Mouse (Mus musculus) urinary bladder, adult 2 months (tissue): Measurements from ENCODE around the gene Adck1. TPM values are rescaled to one million over a fixed set of nuclear protein-coding genes. Genes with fewer than 3 reads are reported as not detected.
"Not testable (repeated sequence)": the region's sequence is repeated elsewhere in the genome, so short reads cannot be mapped to it uniquely, and the experiment has no call there.

Experiments
- DNase-seq: peaks from one replicate; pipeline ENCODE4 v3.0.0; 2022; ENCODE audit warnings: low spot score
- polyA plus RNA-seq: library from polyadenylated mRNA; depleted of rRNA; stranded (reverse); fragments of >200 nt; gene quantifications from 2 replicates; pipeline ENCODE4 v1.2.3, GENCODE M21; 2012; rRNA removed

Gene Adck1
- polyA plus RNA-seq, result 19.1 and 22.7 TPM in 2 replicates

DNA sequence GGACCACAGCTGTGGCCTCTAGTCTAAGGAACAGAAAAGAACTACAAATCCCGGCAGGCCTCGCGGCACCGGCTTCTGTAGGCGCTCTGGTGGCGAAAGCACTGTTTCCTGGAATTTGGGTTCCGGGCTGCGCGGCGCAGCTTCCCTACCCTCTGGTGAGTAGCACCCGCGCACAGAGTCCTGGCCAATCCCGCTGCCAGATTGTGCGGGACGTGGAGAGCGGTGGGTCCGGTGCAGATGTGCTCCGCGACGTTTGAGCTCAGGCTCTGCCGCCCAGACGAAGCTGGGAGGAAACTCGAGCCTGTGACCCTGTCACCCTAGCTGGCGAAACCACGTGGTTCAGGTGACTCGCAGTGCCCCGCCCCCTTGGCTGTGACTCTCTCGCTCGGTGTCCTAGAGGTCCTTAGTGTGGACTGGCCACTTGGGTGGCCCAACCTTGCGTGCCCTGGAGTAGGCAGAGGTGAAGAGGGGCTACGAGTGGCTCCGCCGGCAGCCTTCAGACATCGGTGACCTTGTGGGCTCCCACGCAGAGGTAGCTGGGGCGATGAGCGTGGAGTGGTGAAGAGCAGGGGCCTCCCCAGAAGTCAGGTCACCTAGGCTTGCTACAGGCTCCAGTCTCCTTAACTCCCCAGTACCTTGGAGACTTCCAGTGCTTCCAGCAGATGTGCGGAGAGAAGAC, at the start of gene Adck1:
Gene Adck1, plus strand, starts transcription at position 114 of the 679 bp plus-strand sequence.
- peak; percentile 74 for DNase-seq

DNA sequence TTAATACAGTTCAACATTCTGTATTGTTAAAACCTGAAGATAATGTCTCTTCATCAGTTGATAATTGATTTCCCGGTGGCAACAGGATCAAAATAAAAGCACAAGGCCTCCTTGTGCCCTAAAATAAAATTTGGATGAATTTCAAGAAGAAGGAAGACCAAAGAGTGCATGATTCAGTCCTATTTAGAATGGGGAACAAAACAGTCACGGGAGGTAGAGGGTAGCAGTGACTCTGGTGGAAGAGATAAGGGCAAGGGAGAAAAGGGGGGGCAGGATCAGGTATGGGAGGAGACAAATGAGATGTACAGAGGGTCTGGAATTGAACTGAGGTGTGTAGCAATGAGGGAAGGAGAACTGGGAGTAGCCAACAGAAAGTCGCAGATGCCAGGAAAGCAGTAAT, 45.8 kb upstream of the Adck1 start:
- DNase-seq, result no peak

DNA sequence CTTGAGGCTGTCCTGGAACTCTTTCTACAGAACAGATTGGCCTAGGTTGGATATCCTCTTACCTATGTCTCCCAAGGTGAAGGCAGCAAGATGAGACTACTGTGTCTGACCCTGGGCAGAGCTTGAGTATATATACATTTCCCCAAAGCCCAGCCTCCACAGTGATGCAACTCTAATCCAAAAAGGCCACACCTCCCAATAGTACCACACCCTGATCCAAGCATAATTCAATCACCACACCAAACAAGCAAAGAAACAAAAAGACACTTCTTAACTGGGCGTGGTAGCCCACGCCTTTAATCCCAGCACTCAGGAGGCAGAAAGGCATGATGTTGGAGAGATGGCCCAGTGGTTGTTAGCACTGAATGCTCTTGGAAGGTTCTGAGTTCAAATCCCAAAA, 36.4 kb upstream of the Adck1 start, which contains the start of gene Gm5039:
Gene Gm5039, minus strand, starts transcription at position 101 of the 400 bp plus-strand sequence.
- not testable (repeated sequence) for DNase-seq

DNA sequence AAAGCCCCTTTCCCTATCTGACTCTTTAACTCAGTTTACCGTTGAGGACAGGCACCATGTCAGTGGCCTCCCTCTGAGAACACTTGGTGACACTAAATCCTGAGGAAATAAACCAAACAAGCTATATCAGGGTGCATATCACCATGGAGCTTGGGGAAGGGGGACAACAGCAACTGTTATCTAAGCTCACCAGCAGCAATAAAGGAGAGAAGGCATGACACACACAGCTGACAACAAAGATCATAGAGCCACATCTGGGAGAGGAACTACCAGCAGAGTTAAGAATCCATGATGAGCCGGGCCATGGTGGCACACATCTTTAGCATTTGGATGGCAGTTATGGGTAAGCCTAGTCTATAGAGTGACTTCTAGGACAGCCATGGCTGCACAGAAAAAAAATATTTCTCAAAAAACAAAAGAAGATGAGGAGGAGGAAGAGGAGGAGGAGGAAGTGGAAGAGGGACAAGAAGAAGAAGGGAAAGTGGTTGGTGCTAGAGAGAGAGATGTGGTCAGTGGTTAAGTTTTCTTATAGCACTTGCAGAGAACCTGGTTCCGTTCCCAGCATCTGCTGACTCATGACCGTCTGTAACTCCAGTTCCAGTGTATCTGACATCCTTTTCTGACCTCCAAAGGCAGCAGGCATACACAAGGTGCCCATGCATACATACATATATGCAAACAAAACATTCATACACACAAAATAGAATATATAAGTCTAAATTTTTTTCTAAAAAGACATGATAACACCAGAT, 23.5 kb upstream of the Adck1 start:
- DNase-seq, result not testable (repeated sequence)

DNA sequence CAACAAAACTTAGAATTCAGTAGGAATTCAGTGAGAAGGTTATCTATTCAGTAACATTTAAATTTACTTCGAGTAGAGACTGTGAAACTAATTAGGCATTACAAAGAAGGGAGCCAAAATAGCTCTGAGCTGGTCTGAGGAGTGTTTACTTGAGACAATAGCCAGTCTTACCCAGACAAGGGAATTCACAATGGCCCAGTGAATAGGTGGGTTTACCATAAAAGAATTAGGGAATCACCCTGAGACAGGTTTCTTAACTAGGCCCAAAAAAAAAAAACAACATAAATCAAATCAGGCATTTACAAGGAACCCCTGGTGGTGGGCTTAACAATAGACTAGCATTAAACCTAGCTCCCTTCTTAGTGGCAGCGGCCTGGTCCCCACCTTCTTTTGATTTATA, 19.1 kb upstream of the Adck1 start:
- DNase-seq, result not testable (repeated sequence)

DNA sequence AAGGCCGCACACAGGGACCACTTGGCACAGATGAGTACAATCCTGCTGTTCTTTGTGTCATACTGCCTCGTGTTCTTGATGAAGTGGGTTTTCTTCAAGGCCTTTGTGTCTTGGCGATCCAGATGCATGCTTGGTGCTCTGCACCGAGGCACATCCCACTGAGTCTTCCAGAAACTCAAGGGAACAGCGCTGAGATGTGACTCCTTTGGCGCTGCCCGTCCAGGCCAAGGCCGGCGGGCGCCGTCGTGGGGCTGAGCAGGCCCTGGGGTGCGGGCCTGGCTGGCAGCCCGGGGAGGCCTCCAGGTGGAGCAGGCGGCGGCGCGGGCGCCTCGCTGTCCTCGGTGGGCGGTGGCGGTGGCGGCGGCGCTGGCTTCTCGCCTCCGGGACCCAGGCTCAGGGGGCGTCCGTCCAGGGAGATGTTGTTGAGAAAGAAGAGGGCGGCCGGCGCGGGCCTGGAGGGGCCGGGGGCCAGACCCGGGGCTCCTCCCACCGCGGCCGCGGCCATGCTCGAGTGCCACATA, 6.1 kb upstream of the Adck1 start:
- DNase-seq, result no peak

DNA sequence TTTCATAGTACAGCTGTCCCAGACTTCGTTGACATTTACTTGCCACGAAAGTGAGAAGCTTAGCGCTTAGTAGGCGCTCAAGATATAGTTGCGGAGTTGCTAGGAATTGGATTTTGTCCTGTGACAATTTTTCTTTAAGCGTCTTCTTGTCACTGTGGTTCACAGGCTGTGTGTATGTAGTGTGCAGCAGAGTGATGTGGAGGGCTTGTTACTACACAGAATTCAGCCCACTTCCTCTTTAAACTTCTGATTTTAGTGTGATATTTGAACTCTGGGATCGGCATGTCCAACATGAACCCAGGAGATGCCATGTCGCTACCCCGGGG, 729 bp downstream of the Adck1 start:
- DNase-seq, result no peak

DNA sequence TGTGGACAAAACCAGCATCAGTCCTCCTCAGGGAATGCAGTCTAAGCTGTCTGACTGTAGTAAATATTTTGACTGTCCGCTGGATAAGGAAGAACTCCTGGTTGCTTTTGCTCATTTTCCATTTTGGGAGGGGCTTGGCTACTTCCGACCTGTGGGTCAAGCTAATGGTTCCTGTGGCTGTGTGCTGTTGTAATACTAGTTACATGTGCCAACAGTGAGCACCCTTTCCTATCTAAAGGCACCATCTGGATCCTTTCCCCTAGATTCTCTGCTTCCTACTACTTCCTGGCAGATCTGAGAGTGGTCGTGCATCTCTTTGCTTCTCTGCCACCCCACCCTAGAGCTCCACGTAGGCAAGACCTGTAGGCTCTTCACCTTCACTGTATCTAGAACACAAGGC, 7.3 kb downstream of the Adck1 start:
- DNase-seq, result no peak

DNA sequence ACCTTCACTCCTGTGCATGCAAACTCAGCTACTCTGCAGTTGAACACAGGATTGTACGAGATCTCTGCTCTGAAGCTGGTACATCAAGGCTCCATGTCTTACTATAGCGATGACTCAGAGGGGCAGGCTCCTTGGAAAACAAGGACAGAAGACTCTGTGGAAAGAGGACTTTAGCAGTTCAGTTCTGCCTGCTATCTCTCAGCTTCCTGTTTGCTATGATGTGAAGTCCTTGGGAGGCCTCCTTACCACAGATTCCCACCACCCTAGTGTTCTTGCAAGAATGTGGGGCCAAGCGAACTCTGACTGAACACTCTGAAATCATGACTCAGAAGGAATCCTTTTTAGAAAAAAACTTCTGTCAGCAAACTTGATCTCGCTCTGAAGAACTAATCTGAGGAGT, 8.3 kb downstream of the Adck1 start:
- DNase-seq, result no peak

DNA sequence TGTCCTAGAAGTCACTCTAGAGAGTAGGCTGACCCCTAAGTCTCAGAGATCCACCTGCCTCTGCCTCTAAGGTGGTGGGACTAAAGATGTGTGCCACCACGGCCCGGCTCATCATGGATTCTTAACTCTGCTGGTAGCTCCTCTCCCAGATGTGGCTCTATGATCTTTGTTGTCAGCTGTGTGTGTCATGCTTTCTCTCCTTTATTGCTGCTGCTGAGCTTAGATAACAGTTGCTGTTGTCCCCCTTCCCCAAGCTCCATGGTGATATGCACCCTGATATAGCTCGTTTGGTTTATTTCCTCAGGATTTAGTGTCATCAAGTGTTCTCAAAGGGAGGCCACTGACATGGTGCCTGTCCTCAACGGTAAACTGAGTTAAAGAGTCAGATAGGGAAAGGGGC, 9.3 kb downstream of the Adck1 start:
- not testable (repeated sequence) for DNase-seq

DNA sequence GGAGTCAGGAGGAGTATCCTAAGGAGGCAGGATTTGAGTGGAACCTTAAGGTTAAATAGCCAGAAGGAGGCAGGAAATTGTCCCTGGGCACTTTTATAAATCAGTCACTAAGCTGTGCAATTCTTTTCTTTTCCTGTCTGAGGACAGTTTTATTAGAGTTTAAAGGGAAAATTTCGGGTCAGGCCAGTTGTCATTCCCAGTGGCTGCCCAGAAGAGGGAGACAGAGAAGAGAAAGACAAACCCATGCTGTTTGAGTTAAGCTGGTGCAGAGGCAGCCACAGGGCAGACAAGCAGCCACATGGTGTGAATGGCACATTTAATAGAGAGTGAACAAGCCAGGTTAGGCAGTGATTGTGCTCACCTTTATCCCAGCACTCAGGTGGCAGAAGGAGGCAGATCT, 10.0 kb downstream of the Adck1 start:
- not testable (repeated sequence) for DNase-seq

DNA sequence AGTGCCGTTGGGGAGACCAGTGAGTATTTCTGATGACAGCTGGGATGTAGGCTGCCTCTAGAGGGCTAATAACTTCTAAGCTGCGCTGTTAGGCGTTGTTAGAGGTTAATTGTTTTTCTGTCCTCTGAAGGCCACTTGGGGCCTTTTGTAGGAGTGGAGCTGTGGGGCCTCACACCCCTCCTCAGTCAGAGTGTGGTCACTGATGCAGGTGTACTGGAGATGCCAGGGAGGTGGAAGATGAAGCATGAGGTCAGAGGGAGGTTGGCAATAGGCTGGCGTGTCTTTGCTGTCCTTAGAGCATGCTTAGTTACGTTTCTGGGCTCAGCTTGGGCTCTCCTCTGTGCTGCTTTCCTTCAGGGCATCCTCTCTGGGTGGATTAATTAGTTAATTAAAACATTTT, 11.7 kb downstream of the Adck1 start:
- DNase-seq, result no peak

DNA sequence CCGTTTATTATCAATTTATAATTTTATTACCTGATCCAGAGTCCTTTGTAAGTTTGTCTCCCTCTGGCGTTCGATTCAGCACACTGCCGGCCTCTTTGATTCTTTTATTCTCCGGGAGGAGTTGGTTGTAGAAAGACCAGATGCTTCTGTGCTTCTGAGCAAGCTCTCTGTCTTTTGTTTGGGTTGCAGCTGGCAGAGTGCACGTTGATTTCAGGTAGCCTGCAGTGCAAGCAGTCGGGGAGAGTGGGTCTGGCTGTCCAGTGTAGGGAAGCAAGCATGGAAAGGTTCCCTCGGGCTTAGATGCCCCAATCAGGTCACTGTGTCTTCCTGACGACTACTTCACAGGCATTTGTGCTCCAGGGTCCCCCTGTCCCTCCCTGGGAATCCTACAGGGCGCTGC, 16.5 kb downstream of the Adck1 start:
- no peak for DNase-seq

DNA sequence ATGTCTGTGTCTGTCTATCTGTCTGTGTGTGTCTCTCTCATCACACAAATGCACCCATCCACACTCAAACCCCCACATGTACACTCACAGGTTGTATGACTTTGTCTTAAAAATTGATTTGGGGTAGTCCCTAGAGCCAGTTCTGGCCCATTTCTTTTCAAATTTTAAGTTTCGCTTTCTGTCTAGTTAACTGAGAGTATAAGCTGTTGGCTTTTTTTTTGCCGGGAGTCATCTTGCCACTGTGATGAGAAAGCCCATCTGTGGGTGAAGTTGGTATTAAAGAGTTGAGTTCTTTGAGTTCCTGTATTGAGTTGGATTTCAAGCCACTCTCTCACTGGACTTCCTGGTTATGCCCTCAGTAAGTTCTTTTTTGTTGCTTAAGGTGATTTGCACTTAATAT, 17.9 kb downstream of the Adck1 start:
- DNase-seq, result no peak

DNA sequence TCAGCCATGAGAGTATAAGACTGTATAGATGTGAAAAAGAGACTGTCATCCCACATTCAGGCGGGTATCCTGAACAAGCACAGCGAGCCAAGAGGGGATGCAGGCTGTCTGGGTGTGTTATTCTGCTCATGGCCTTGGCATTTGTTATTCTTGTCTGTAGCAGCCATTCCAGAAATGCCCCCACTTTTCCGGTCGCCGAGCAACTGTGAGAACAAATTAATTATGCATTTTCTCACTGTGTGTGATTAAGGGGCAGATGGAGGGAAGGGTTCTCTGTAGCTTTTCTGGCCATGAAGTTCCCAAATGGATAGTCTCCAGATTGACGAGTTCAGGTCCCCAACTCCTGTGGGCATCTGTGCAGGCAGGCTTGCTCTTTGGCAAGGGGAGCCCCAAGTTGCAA, 28.5 kb downstream of the Adck1 start:
- no peak for DNase-seq

DNA sequence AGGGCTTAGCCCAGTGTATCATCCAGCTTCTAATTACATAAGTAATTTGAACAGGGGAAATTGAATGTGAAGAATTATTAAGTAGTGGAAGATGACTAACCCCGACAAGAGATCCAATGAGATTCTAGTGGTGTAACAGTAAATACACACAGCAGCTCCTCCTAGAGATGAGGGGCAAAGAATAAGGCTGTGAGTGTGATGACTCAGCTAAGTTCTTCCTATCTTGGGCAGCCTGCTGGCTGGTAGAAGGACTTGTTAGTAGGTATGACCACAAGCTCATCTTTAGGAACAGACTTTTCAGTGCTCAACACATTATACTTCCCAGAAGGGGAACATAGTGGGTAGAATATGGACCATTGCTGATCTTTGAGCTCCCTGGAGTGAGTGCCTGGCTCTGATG, 38.3 kb downstream of the Adck1 start:
- DNase-seq, result no peak

DNA sequence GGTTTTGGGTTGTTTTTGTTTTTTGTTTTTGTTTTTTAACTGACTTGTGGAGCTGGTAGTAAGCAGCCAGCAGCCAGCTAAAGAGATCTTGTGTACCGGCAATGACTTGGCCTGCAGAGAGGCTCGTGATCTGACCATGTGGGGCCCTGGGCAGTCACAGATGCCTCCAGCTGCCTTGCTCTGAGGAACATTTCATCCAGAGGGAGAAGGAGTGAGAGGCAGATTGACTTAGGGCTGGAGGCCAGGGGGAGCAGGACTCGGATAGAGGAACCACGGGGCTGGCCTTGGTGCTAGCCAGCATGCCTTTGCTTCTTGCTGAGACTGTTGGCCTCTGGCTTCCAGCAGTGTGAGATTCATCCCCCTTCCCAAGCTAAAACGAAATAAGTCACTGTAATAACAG, 43.2 kb downstream of the Adck1 start:
- no peak for DNase-seq

DNA sequence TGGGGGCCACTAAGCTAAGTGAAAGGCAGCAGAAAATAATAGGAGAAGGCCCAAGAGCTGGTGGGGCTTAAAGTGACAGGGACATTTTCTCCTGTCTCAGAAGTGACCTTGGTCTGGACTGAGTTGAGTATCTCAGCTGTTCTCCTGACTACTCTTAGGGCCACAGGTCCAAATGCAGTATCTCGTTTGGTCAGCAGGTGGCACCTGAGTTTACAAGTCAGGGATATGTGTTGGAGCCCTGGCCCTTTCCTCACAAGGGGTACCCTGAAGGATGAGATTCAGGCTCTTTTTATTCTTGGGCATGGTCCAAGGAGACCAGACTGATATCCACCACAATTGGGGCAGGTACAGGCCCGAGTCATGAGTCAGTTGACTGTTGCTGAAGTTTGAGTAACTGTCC, 44.8 kb downstream of the Adck1 start:
- DNase-seq, result no peak

DNA sequence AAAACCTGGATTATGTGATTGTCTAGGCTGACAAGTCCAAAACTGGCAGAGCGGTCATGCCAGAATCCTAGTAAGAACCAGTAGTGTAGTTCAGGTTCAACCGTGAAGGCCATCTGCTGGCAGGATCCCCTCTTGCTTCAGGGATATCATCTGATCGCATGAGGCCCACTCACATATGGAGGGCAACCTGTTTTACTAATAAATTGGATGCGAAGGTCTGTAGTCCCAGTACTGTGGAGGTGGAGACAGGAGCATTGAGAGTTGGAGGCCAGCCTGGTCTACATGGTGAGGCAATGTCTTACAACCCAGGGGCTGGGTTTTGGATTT, 47.6 kb downstream of the Adck1 start:
- DNase-seq, result no peak

DNA sequence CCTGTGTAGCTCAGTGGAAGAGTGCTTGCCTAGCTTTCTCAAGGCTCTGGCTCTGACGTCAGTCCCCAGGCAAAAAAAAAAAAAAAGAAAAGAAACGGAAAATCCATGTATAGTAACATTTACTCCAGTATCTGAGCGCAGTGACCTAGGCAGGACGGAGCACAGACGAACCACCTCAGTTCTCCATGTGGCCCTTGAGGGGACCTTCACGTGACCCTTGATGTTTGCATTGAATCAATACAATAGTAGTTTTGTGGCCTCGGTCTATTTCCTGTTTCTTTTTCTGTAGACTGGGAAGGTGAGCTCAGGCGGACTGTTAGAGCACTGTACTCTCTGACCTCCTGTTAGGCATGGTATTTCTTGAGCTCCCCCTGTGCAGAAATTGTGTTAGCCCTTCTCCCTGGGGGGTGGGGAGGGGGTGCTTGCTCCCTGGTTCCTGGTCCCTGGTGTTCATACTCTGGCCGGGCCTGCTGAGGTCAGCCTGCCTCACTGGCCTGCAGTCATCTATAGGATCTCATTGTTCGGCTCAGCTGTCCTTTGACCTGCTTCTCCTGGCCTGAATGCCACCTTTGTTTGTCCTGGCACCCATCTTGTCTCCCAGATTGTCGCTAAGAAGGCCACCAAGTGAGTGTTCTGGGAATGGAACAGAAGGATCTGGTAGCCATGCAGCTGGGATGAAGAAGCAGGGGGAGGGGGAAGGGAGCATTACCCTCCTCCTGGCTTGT, 48.1 kb downstream of the Adck1 start:
- no peak for DNase-seq

DNA sequence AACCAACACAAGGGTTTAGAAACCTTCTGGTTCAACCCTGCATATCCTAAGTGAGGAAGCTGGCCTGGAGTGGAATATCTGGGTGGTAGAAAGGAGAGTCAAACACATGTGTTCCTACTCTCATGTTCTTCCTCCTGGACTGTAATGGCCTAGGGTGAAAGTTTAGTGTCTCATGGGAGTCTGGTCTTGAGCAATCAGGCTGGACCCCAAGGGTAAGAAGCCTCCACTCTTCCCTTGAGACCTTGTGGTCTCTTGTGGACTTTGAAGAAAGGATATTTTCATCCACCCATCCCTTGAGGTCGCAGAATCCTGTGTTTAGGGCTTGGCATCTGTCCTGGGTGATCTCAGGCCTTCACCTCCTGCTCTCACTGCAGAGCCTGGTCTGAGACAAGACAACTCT, 52.9 kb downstream of the Adck1 start:
- DNase-seq, result no peak

DNA sequence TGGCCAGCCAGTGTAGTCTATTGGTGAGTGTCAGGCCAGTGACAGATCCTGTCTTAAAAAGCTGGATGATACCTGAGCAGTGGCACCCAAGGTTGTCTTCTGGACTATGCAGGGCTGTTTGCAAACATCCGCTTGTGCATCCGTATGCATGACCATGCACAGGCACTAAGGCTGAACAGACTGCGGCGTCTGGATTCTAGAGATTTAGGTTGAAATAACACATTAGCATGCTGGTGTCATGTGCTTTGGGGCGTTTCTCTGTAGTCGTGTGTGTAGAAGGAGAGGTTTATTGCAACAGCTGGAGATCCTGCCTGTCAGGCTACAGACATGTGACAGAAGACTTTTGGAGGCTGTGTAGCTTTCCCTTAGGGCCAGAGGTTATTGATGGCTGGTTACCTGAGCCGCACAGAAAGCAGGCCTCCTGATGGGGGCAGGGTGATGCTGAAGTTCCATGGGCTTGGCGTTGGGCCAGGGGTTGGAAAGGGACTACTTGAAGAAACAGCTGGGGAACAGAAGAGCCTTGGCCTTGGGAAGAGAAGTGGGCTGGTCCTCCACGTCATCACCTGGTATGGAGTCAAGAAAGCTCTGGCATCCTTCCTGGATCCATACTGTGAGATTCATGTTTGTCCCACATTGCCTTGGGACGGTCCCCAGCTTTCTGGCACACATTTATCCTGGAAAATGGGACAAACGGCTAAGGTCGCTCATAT, 59.7 kb downstream of the Adck1 start:
- no peak for DNase-seq
